Mouse (Mus musculus): ENCODE measurements around the gene Chad. TPM values are rescaled to one million over a fixed set of nuclear protein-coding genes. Genes with fewer than 3 reads are reported as not detected.
A peak's percentile ranks its signal among the peaks of the same experiment; 100 is the strongest.

Chad gene
- polyA plus RNA-seq, 1 experiment: not detected

DNA sequence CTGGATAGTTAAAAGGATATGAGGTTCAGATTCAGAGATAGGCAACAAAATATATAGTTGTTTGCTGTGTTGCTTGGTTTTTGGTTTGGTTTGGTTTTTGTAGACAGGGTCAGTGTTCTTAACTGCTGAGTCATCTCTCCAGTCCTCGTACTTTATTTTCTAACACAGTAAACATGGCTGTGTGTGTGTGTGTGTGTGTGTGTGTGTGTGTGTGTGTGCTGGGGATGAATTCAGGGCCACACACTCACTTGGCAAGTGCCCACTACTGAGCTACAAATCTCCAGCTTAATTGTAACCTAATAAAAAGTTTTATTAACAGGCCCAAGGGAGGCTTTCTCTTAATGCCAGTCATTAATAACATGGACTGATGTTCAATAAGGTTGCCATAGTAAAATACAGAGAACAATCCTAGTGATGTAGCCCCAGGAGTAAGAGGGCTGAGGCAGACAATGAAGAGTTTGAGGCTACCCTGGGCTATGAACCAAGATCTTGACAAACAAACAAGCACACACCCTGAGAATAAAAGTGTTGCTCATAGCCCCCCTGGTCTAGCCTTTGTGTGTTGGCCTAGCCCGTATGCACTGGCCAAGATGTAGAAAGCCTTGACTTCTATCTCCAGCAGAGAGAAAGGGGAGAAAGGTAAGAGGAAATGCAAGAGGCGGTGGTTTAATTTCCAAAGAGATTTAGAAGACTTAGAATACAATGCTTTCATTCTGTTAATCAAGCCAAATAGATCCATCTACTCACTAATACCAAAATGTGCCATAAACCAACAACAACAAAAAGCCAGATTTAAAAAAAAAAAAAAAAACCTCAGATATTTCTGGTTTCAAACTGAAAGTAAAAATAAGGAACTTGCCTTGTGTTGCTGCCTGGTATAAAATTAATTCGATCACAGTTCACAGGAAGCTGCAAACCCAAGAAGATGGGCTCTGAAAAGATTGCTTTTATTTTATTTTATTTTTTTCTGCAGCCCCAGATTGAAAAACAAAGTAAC is 46.2 kb downstream of the Chad start:
- TF ChIP-seq CTCF (IDR thresholded peaks at IDR 0.05; ENCODE audit: low read depth, low read length): no peak
- no peak for TF ChIP-seq POLR2A (IDR thresholded peaks at IDR 0.05; ENCODE audit: borderline replicate concordance, low read depth, low read length)
- Histone ChIP-seq H3K4me1 (ENCODE audit: control insufficient read depth, insufficient read depth, low read length) (peaks cover 8% of the 10 kb centered on the region), H3K27ac (ENCODE audit: insufficient read depth, low read depth, low read length) (peak overlapping the region; percentile 72), H3K4me3 (ENCODE audit: insufficient read depth, low read length) (peak overlapping the region; percentile 17; the same call in 1 of the 2 replicates)

DNA sequence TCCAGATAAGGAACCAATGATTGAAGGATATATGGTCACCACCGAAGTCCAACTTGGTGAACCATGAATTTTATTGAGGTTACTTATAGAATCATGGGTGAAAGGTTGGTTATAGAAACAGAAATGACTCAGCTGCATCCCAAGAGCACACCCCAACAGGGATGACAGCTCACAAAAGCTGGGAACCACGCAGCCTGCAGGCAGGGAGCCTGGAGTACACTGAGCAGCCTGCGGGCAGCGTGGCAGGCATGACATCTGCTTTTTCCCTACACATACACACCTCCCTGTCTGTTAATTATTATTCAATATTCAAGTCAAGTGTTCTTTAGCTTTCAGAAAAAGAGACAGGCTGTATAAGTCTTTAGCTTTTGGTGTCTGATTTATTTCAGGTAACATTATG is 49.8 kb downstream of the Chad start:
- Histone ChIP-seq H3K4me1 (ENCODE audit: control insufficient read depth, insufficient read depth, low read length) (peaks cover 8% of the 10 kb centered on the region), H3K4me3 (ENCODE audit: insufficient read depth, low read length) (no peak overlapping the region), H3K27ac (ENCODE audit: insufficient read depth, low read depth, low read length) (no peak overlapping the region)
- TF ChIP-seq POLR2A (IDR thresholded peaks at IDR 0.05; ENCODE audit: borderline replicate concordance, low read depth, low read length) (no peak), CTCF (IDR thresholded peaks at IDR 0.05; ENCODE audit: low read depth, low read length) (no peak)

DNA sequence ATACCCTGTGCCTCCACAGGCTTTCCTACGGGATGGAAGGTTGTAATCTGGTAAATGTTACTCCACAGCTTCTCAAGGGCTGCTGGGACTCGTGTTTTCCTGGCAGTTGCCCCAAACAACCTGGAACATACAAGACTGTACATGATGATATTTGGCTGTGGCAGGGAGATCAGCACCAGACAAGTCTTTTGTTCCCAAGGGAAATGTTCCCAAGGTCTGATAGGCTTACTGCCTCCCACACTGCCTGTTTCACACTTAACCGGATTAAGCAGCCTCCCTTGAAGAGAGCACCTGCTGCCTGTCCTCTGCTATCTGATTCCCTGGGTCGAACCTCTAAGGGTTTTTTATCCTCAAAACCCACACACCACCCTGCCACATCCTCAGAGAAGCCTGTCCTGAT is 50.6 kb downstream of the Chad start:
- no peak overlapping the region for H3K27ac ChIP-seq (ENCODE audit: insufficient read depth, low read depth, low read length)
- H3K4me1 ChIP-seq (ENCODE audit: control insufficient read depth, insufficient read depth, low read length): peaks cover 8% of the 10 kb centered on the region
- no peak overlapping the region for H3K4me3 ChIP-seq (ENCODE audit: insufficient read depth, low read length)
- TF ChIP-seq CTCF (IDR thresholded peaks at IDR 0.05; ENCODE audit: low read depth, low read length): no peak
- TF ChIP-seq POLR2A (IDR thresholded peaks at IDR 0.05; ENCODE audit: borderline replicate concordance, low read depth, low read length): no peak

DNA sequence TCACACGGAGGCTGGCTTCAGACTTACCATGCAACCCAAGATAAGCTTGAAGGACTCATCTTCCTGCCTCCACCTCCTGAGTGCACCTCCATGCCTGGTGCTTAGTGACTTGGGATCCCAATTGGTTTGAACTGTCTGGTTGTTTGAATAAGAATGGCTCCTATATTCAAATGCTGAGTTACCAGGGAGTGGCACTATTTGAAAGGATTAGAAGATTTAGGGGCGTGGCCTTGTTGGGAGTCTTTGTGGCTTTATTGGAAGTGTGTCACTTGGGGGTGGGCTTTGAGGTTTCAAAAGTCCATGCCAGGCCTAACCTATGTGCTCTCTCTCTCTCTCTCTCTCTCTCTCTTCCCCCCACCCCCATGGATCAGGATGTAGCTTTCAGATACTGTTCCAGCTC is 52.8 kb downstream of the Chad start:
- TF ChIP-seq POLR2A (IDR thresholded peaks at IDR 0.05; ENCODE audit: borderline replicate concordance, low read depth, low read length) (no peak), CTCF (IDR thresholded peaks at IDR 0.05; ENCODE audit: low read depth, low read length) (no peak)
- peaks cover 6% of the 10 kb centered on the region; the same call in 1 of the 2 replicates for H3K4me1 ChIP-seq (ENCODE audit: control insufficient read depth, insufficient read depth, low read length)
- H3K27ac ChIP-seq (ENCODE audit: insufficient read depth, low read depth, low read length): no peak overlapping the region
- H3K4me3 ChIP-seq (ENCODE audit: insufficient read depth, low read length): no peak overlapping the region

Other genes starting within 250 kb of the Chad start
- 146 and 206 TPM in 2 replicates for gene Luc7l3, start 243.1 kb upstream of the Chad start, polyA plus RNA-seq (2012; ENCODE audit: insufficient read depth, insufficient read length, missing spikeins)
- 43.9 and 47.6 TPM in 2 replicates for gene Ankrd40, start 237.0 kb upstream of the Chad start, polyA plus RNA-seq (2012; ENCODE audit: insufficient read depth, insufficient read length, missing spikeins)
- gene Abcc3, start 172.1 kb upstream of the Chad start, polyA plus RNA-seq (2012; ENCODE audit: insufficient read depth, insufficient read length, missing spikeins): 57.3 and 58.9 TPM in 2 replicates
- gene Cacna1g, start 90.8 kb upstream of the Chad start, polyA plus RNA-seq (2012; ENCODE audit: insufficient read depth, insufficient read length, missing spikeins): not detected in 2 replicates
- gene Spata20, start 78.9 kb upstream of the Chad start, polyA plus RNA-seq (2012; ENCODE audit: insufficient read depth, insufficient read length, missing spikeins): not detected in 2 replicates
- not detected in 2 replicates for gene Epn3, start 65.1 kb upstream of the Chad start, polyA plus RNA-seq (2012; ENCODE audit: insufficient read depth, insufficient read length, missing spikeins)
- gene Mycbpap, start 43.3 kb upstream of the Chad start, polyA plus RNA-seq (2012; ENCODE audit: insufficient read depth, insufficient read length, missing spikeins): 0.50 and 0.89 TPM in 2 replicates
- 2.4 and 3.3 TPM in 2 replicates for gene Rsad1, start 15.8 kb upstream of the Chad start, polyA plus RNA-seq (2012; ENCODE audit: insufficient read depth, insufficient read length, missing spikeins)
- 9.5 and 10.2 TPM in 2 replicates for gene Acsf2, start 36.8 kb downstream of the Chad start, polyA plus RNA-seq (2012; ENCODE audit: insufficient read depth, insufficient read length, missing spikeins)
- 48.9 and 57.6 TPM in 2 replicates for gene Lrrc59, start 64.7 kb downstream of the Chad start, polyA plus RNA-seq (2012; ENCODE audit: insufficient read depth, insufficient read length, missing spikeins)
- gene Mrpl27, start 88.7 kb downstream of the Chad start, polyA plus RNA-seq (2012; ENCODE audit: insufficient read depth, insufficient read length, missing spikeins): 65.1 and 74.4 TPM in 2 replicates
- 4.1 and 7.5 TPM in 2 replicates for gene Eme1, start 88.9 kb downstream of the Chad start, polyA plus RNA-seq (2012; ENCODE audit: insufficient read depth, insufficient read length, missing spikeins)
- 186 and 188 TPM in 2 replicates for gene Xylt2, start 112.5 kb downstream of the Chad start, polyA plus RNA-seq (2012; ENCODE audit: insufficient read depth, insufficient read length, missing spikeins)
- gene Gm11541, start 139.5 kb downstream of the Chad start, polyA plus RNA-seq (2012; ENCODE audit: insufficient read depth, insufficient read length, missing spikeins): not detected in 2 replicates
- gene Cdc34b, start 176.7 kb downstream of the Chad start, polyA plus RNA-seq (2012; ENCODE audit: insufficient read depth, insufficient read length, missing spikeins): not detected in 2 replicates
- 0.28 TPM in 1 of 2 replicates, not detected in the other for gene Tmem92, start 217.7 kb downstream of the Chad start, polyA plus RNA-seq (2012; ENCODE audit: insufficient read depth, insufficient read length, missing spikeins)

All from bone marrow macrophage, adult 2 months (primary cell).